Mouse (Mus musculus) gastrocnemius, adult 8-10 months (tissue): ENCODE measurements around the gene Il6ra. TPM values are rescaled to one million over a fixed set of nuclear protein-coding genes. Genes with fewer than 3 reads are reported as not detected.

Source experiments
- total RNA-seq, 4 experiments: library from RNA; stranded (reverse); gene quantifications; 2 replicates each; pipeline ENCODE4 v1.2.4; 2022

Il6ra gene
- total RNA-seq, 4 experiments from 2014 or later, result 1.6 to 11.5 (median 2.8) TPM

Other genes starting within 250 kb of the Il6ra start
- gene Adar, start 198.2 kb downstream of the Il6ra start, total RNA-seq, result 1 to 10 TPM; 1.4 to 2.2 (median 1.8) TPM
- under 1 TPM; 0.09 to 0.27 (median 0.15) TPM for gene Chrnb2, start 148.6 kb downstream of the Il6ra start, total RNA-seq
- gene Ube2q1, start 139.6 kb downstream of the Il6ra start, total RNA-seq, result 10 to 100 TPM; 10.6 to 15.7 (median 12.3) TPM
- gene She, start 81.8 kb downstream of the Il6ra start, total RNA-seq, result 1 to 10 TPM; 2.8 to 3.8 (median 3.3) TPM
- gene Atp8b2, start 50.3 kb upstream of the Il6ra start, total RNA-seq, result 1 to 10 TPM; 3.3 to 6.0 (median 4.3) TPM
- 10 to 100 TPM; 47.1 to 65.2 (median 51.5) TPM for gene Hax1, start 85.6 kb upstream of the Il6ra start, total RNA-seq
- 100 to 1,000 TPM in 3 of 4 experiments, 10 to 100 TPM in 1; 99.6 to 117 (median 106) TPM for gene 4933434E20Rik, start 138.4 kb upstream of the Il6ra start, total RNA-seq
- gene Ubap2l, start 139.4 kb upstream of the Il6ra start, total RNA-seq, result 10 to 100 TPM; 77.3 to 99.8 (median 88.6) TPM
- gene Tpm3, start 159.5 kb upstream of the Il6ra start, total RNA-seq, result 100 to 1,000 TPM; 385 to 462 (median 429) TPM
- gene Nup210l, start 190.9 kb upstream of the Il6ra start, total RNA-seq, result under 1 TPM in 2 of 4 experiments, not detected in 2; 0.05 to 0.10 TPM